Mouse (Mus musculus) hindbrain, postnatal 0 days (tissue): ENCODE measurements around the gene Il10rb. TPM values are rescaled to one million over a fixed set of nuclear protein-coding genes. Genes with fewer than 3 reads are reported as not detected.

Experiments
- ATAC-seq: fragments of 200-750 bp; cut with Nextera tagmentation; 2 replicates; pipeline ENCODE4 v1.8.0; 2017; ENCODE audit warnings: mild to moderate bottlenecking, moderate TSS enrichment, moderate library complexity
- DNase-seq: peaks from one replicate; pipeline ENCODE4 v3.0.0-alpha.2; 2015; ENCODE audit warnings: low spot score
- H3K27ac ChIP-seq: fragments of 300-500 bp; sonication (generic); 2 replicates; pipeline ENCODE4 v1.5.1; 2014; ENCODE audit warnings: mild to moderate bottlenecking
- H3K27me3 ChIP-seq: fragments of 300-500 bp; sonication (generic); 2 replicates; pipeline ENCODE4 v1.6.1; 2014; ENCODE audit warnings: low read length, mixed read lengths; ENCODE audit not compliant: insufficient read depth
- H3K36me3 ChIP-seq: fragments of 300-500 bp; sonication (generic); 2 replicates; pipeline ENCODE4 v1.6.1; 2014; ENCODE audit warnings: low read length, mixed read lengths; ENCODE audit not compliant: insufficient read depth
- H3K4me1 ChIP-seq: fragments of 300-500 bp; sonication (generic); 2 replicates; pipeline ENCODE4 v1.6.1; 2014; ENCODE audit warnings: antibody characterized with exemption, low read length, mixed read lengths; ENCODE audit not compliant: insufficient read depth
- H3K4me2 ChIP-seq: fragments of 300-500 bp; sonication (generic); 2 replicates; pipeline ENCODE4 v1.6.1; 2014; ENCODE audit warnings: low read depth, mild to moderate bottlenecking, low read length, moderate library complexity, mixed read lengths
- H3K4me3 ChIP-seq: fragments of 300-500 bp; sonication (generic); 2 replicates; pipeline ENCODE4 v1.5.1; 2014; ENCODE audit warnings: low read length
- H3K9ac ChIP-seq: fragments of 300-500 bp; sonication (generic); replicated peaks from 2 replicates; pipeline ENCODE4 v1.6.1; 2014; ENCODE audit warnings: mild to moderate bottlenecking, low read length, moderate library complexity, mixed read lengths
- H3K9me3 ChIP-seq: fragments of 300-500 bp; sonication (generic); 2 replicates; pipeline ENCODE4 v1.6.1; 2016; ENCODE audit warnings: low read length, mixed read lengths
- CTCF ChIP-seq: IDR thresholded peaks from 2 replicates; pipeline ENCODE4 v1.5.1; 2016; ENCODE audit warnings: antibody characterized with exemption, control low read depth, low read depth
- WGBS: fragments of 180-500 bp; shearing (Covaris S2); extraction: QIAGEN DNeasy Blood & Tissue Kit; methylation state at CpG from one replicate; pipeline ENCODE4 v1.1.7; 2014; 5-methylcytosine and 5-hydroxymethylcytosine counted together
- polyA plus RNA-seq: library from polyadenylated mRNA; unstranded; fragments of >200 nt; fragmentation: Nextera tagmentation; extraction: Ambion mirVana; gene quantifications from 2 replicates; pipeline ENCODE4 v1.2.1, GENCODE M21; 2015
- total RNA-seq: library from RNA; depleted of rRNA; stranded (reverse); fragments of >200 nt; gene quantifications from 2 replicates; pipeline ENCODE4 v1.2.3, GENCODE M21; 2014; rRNA removed

Il10rb gene
- total RNA-seq (4.2 and 7.1 TPM in 2 replicates), polyA plus RNA-seq (14.6 and 14.8 TPM in 2 replicates)

DNA sequence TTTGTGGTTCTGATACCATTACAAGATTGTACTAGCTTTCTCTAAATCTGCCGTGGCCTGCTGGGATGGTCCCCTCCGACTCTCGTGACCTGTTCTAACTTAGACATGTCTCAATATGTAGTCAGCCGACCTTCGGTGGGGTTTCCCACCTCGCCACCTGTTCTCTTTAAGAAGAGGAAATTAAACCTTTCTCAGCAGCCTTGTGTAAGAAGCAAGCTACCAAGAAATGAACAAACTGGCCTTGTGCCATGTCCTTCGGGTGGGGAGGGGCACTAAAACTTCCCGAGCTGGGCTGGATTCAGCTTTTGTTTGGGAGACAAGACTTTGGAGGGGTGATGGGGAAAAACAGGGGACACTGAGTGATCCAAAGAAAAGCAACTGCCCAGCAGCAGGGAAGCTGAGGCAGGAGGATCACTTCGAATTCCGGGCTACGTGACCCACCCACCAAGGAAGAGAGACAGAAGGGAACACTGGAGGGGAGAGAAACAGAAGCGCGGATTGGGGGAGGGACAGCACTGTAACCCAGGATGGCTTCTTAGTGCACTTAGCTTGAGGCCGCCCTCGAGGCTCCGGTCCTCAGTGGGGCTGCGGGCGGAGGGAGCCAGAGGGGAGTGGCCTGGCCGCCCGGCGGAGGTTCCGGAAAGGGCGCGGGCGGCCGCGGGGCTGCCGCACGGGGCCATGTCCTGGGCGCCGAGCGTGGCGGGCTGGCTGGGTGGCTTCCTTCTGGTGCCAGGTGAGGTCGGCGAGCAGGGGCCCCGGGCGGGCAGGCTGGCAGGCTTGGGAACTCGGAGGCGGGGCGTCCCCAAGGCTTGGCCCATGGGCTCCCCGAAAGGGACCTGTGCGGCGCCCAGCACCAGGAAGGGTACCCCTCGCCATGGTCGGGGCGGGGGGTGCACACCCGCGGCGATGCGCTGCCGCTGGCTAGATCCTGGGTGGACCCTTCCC, at the start of gene Il10rb:
Gene Il10rb (plus strand): TSS at position 525 of the 945 bp plus-strand sequence.
- Histone ChIP-seq H3K4me3 (peak within 1 kb of the TSS; percentile 75), H3K9ac (peak within 1 kb of the TSS; percentile 63), H3K4me2 (peak within 1 kb of the TSS; percentile 98), H3K4me1 (peaks cover 8% of the 10 kb centered on the region), H3K27ac (peak within 1 kb of the TSS; percentile 56; the same call in 1 of the 2 replicates), H3K27me3 (no peaks in the 10 kb centered on the region), H3K36me3 (no peaks in the 10 kb centered on the region), H3K9me3 (no peaks in the 10 kb centered on the region)
- ATAC-seq (peak; percentile 76), DNase-seq (peak; percentile 57)
- WGBS = 5% methylated on average over 47 of the region's 51 CpGs
- no peak for TF ChIP-seq CTCF

DNA sequence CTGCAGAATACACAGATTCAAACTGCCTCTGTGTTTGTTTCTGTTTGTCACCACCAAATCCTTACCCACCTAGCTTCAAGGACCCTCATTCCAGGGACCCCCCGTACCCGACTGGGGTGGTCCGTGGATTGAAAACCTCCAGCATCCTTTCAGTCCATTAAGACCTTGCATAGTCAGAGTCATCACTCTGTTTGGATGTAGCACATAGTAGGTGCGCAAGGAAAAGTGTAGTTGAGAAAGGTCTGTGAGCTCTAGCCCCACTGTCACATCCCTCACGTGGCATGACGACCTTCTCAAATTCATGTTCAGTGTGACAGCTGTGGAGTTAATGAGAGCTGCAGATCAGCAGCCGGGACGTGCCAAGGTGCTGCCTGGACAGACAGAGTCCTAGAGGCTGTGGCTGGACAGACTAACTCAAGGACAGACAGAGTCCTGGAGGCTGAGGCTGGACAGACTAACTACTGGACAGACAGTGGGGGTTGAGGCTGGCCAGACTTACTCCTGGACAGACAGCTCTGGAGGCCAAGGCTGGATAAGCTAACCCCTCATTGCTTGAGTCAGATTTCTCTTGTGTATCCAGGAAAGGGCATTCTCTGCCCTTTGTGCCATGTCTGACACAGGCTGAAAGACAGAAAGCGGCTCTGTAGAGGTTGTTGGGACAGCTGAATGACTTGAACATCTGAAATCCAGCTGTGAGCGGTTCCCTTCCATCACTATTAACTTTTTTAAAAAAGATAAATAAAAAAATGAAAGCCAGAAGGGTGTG, 49.0 kb upstream of the Il10rb start:
- no peak overlapping the region for H3K27ac ChIP-seq
- no peak for ATAC-seq

DNA sequence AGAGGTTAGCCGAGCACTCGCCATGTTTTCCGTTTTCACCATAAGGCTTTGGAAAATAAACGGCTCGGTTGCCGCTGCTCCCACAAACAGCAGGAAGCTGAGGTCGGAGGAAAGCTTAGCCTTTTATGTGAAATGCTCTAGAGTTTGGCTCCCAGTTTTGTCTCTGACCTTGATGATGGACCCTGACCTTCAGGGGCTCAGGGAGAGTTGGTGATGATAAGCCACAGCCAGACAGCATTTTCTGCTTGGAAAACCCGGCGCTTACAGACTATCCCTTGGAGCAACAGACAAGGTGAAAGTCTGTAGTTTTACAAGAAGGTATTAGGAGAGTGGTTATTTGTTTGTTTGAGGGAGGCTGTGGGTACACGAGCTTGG, 48.5 kb upstream of the Il10rb start:
- no peaks in the 10 kb centered on the region for H3K36me3 ChIP-seq
- H3K9ac ChIP-seq = no peak overlapping the region
- ATAC-seq = no peak
- H3K27me3 ChIP-seq = peaks cover 9% of the 10 kb centered on the region; the same call in 1 of the 2 replicates
- H3K4me3 ChIP-seq = no peak overlapping the region
- H3K27ac ChIP-seq = no peak overlapping the region
- H3K4me1 ChIP-seq = no peaks in the 10 kb centered on the region
- no peak overlapping the region for H3K4me2 ChIP-seq
- DNase-seq = no peak
- 61% methylated on average over 10 of the region's 10 CpGs for WGBS
- H3K9me3 ChIP-seq = no peaks in the 10 kb centered on the region
- TF ChIP-seq CTCF = no peak

More for the DNA sequence above, 49.0 kb upstream of the Il10rb start:
- Histone ChIP-seq H3K4me3 (no peak overlapping the region), H3K4me1 (no peaks in the 10 kb centered on the region), H3K9me3 (no peaks in the 10 kb centered on the region), H3K36me3 (no peaks in the 10 kb centered on the region), H3K27me3 (peaks cover 11% of the 10 kb centered on the region; the same call in 1 of the 2 replicates), H3K9ac (no peak overlapping the region), H3K4me2 (no peak overlapping the region)
- no peak for DNase-seq
- TF ChIP-seq CTCF = no peak
- WGBS = 73% methylated on average over 10 of the region's 10 CpGs

DNA sequence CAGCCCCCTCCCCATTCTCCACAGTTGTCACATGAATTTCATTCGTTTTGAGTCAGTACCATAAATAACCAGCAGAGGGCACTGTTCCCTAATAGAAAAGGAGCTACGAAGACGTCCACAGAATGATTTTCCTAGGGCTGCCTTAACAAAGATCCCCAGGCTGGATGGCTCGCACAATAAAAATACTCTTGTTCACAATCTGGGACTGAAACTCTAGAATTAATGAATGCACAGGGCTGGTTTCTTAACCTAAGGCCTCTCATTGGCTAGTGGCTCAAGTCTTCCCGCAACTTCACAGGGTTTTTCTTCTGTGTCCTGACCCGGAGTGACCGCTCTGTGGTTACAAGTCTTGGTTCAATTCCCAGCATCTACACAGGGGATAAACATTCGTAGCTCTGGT, 47.4 kb upstream of the Il10rb start:
- H3K9ac ChIP-seq = no peak overlapping the region
- DNase-seq (peak; percentile 91), ATAC-seq (peak; percentile 31; the same call in 1 of the 2 replicates)
- H3K36me3 ChIP-seq = no peaks in the 10 kb centered on the region
- H3K27me3 ChIP-seq = no peaks in the 10 kb centered on the region
- 35% methylated on average over 8 of the region's 8 CpGs for WGBS
- H3K27ac ChIP-seq = no peak overlapping the region
- no peaks in the 10 kb centered on the region for H3K9me3 ChIP-seq
- H3K4me2 ChIP-seq = no peak overlapping the region
- H3K4me3 ChIP-seq = no peak overlapping the region
- peak; percentile 81 for TF ChIP-seq CTCF
- H3K4me1 ChIP-seq = no peaks in the 10 kb centered on the region

DNA sequence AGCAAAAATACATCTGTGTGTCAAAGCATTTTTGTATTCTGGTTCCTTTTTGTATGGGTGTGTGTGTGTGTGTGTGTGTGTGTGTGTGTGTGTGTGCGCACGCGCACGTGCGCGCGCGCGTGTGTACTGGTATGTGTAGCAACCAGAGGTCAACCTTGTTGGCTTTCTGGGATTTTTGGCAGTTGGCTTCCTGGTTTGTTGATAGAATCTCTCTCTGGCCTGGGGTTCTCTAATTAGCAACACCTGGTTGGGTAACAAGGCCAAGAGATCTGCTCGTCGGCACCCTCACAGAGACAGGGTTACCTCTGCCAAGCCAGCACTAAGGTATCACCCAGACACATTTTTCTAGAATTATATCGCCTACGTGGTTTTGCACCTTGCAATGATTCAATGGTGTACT, 46.4 kb upstream of the Il10rb start:
- 92% methylated on average over 13 of the region's 13 CpGs for WGBS
- Histone ChIP-seq H3K4me1 (no peaks in the 10 kb centered on the region), H3K27me3 (no peaks in the 10 kb centered on the region), H3K9ac (no peak overlapping the region), H3K4me2 (no peak overlapping the region), H3K36me3 (no peaks in the 10 kb centered on the region), H3K4me3 (no peak overlapping the region), H3K9me3 (no peaks in the 10 kb centered on the region), H3K27ac (no peak overlapping the region)
- DNase-seq (no peak), ATAC-seq (no peak)
- TF ChIP-seq CTCF = no peak

DNA sequence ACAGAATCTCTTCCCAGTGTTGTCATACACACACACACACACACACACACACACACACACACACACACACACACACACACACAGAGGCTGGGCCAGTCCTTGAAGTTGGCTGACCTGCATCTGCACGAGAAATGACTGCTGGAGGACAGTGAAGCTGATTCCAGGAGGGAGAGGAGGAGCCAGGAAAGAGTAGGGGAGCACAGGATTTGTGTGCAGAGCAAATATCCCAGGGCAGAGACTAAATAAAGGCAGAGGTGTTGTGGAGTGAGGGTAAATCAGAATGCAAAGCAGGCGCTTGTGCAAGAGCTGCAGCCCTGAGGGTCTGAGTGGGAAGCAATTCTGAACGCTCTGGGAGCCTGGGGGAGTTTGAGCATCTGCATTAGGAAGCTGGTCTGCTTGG, 45.8 kb upstream of the Il10rb start:
- no peak overlapping the region for H3K27ac ChIP-seq
- H3K9me3 ChIP-seq = no peaks in the 10 kb centered on the region
- ATAC-seq = no peak
- H3K27me3 ChIP-seq = no peaks in the 10 kb centered on the region
- TF ChIP-seq CTCF = no peak
- H3K9ac ChIP-seq = no peak overlapping the region
- H3K4me3 ChIP-seq = no peak overlapping the region
- H3K36me3 ChIP-seq = no peaks in the 10 kb centered on the region
- WGBS = 62% methylated on average over 3 of the region's 3 CpGs
- H3K4me2 ChIP-seq = no peak overlapping the region
- DNase-seq = no peak
- no peaks in the 10 kb centered on the region for H3K4me1 ChIP-seq
